Mouse (Mus musculus) ES-E14 (cell line): ENCODE data around the gene Ank3.

ENCODE experiments used
- MAFK ChIP-seq: IDR thresholded peaks from 2 replicates; pipeline ENCODE4 v1.6.1; 2014; ENCODE audit warnings: mild to moderate bottlenecking, low read depth, low read length, inconsistent platforms; ENCODE audit not compliant: insufficient read depth
- ZC3H11A ChIP-seq: IDR thresholded peaks from 2 replicates; pipeline ENCODE4 v1.6.1; 2012; ENCODE audit warnings: low read depth, mild to moderate bottlenecking, inconsistent platforms, low read length, borderline replicate concordance
- ZNF384 ChIP-seq: IDR thresholded peaks from 2 replicates; pipeline ENCODE4 v1.6.1; 2012; ENCODE audit warnings: low read depth, low read length, inconsistent platforms

GRCm38 (mm10) chr10:69790606-69791005, 392.0 kb downstream of the Ank3 start:
- no peak for TF ChIP-seq ZNF384
- no peak for TF ChIP-seq ZC3H11A
- TF ChIP-seq MAFK, result no peak
